Mouse (Mus musculus): ENCODE results near the gene Armc8.

The Armc8 gene

DNA sequence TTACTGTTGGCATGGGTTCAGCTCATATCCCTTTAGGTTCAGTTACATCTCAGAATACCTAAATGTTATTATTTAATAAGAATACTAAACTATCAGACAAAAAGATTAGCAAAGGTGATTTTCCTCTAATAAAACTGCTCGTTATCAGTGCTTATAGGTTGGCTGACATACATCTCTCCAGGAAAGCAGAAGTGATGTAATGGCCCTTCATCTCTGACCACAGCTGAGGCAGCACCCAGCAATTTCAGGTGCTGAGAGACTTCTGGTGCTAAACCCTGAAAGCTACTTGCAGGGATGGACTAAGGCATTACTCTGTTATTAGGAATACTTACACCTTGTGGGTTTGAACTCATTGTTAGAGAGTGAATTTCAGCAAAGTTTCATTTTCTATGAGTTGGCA lies 36.8 kb downstream of the Armc8 start:
- ATAC-seq (ENCODE audit: insufficient number of reproducible peaks, low FRiP score, low TSS enrichment), result no peak

DNA sequence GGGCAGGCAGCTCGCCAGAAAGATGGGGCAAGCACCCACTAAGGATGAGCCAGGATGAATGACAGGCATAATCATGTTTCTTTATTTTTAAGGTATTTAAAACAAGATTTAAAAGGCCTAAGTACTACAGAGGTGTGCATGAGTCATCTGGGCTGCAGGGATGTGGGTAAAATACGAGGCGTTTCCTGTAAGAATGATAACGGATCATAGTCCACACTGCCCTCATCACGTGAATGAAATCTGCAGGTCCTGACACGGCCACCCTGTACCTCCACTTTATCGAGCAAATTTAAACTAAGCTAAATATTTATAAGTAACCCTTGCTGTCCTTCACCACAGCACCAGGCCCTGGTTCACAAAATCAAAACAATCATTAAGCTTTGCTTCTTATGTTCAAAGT lies 62.8 kb downstream of the Armc8 start:
- no peak for ATAC-seq (ENCODE audit: insufficient number of reproducible peaks, low FRiP score, low TSS enrichment)

GRCm38 (mm10) chr9:99499336-99499735 lies 69.4 kb downstream of the Armc8 start:
- ATAC-seq (ENCODE audit: insufficient number of reproducible peaks, low FRiP score, low TSS enrichment), result no peak

GRCm38 (mm10) chr9:99492634-99493200 lies 76.0 kb downstream of the Armc8 start:
- no peak for ATAC-seq (ENCODE audit: insufficient number of reproducible peaks, low FRiP score, low TSS enrichment)

- no peak for ATAC-seq (ENCODE audit: insufficient number of reproducible peaks, low FRiP score, low TSS enrichment)
Measured at GRCm38 (mm10) chr9:99491050-99491449, 77.6 kb downstream of the Armc8 start.

DNA sequence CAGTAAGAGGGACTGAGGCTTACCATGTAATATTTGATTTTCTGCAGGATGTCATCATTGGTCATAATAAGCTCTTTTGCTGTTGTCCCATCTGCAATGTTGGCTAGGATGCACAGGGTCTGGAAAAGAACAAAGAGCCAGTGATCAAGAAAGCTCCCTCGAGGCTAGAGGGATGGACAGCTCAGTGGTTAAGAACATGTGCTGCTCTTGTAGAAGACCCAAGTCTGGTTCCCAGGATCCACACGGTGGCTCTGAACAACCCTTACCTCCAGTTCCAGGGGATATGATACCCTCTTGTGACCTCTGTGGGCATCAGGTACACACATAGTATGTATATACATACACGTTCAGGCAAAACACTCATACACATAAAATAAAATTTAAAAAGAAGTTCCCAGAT lies 80.9 kb downstream of the Armc8 start:
- no peak for ATAC-seq (ENCODE audit: insufficient number of reproducible peaks, low FRiP score, low TSS enrichment)

GRCm38 (mm10) chr9:99487126-99487695 lies 81.5 kb downstream of the Armc8 start:
- ATAC-seq (ENCODE audit: insufficient number of reproducible peaks, low FRiP score, low TSS enrichment), result no peak

DNA sequence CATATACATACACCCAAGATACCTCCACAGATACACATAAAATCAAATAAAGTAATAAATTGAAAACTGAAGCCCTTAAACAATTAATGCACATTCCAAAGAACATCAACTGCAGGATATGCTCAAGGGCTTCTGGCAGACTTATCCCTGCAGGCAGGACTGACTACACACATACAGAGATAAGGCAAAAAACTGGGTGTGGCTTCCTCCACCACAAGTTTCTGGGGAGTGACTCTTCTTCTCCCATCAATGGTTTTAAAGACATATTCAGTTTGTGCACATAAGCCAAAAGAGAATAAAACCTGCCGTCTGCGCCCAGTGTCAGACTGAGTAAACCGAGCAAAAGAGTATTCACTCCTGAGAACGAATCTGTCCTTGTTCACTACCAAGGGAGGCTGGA lies 83.6 kb downstream of the Armc8 start:
- ATAC-seq (ENCODE audit: insufficient number of reproducible peaks, low FRiP score, low TSS enrichment), result no peak

- ATAC-seq (ENCODE audit: insufficient number of reproducible peaks, low FRiP score, low TSS enrichment), result no peak
Measured at GRCm38 (mm10) chr9:99484632-99485031, 84.1 kb downstream of the Armc8 start.

DNA sequence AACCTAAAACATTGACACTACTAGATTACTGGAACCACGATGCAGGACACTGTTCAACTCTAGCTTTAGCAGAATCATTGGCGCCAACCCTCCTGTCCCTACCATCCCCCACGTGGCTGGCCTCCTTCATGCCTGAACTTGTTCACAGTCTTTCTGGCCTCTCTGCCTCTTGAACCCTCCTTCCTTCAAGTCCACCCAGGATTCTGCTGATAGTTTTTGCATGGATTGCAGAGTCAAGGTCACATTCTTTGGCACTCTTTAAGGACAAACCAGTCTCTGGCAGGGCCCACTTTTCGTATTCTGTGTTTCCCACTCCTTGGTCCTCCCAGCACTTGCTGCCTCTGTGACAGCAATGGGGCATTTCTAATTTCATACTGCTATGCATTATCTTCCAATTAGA lies 85.5 kb downstream of the Armc8 start:
- ATAC-seq (ENCODE audit: insufficient number of reproducible peaks, low FRiP score, low TSS enrichment), result no peak

DNA sequence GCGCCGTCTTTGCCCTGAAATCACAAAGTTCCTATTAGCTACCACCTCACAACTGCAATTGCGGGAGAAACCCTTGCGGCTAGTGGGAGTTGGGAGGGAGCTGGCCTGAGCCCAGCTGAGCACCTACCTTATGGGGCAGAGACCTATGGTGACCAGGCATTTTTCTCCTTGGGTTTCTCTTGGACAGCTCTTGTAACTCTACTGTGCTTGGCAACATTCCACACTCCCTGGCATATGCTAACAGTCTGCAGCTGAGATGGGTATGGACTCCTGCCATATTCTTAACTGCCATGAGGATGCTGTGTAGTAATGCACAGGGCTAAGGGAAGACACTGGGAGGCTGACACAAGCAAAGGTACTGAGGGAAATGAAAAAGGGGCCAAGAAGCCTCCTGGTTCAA lies 87.9 kb downstream of the Armc8 start:
- peak; percentile 87 for ATAC-seq (ENCODE audit: insufficient number of reproducible peaks, low FRiP score, low TSS enrichment)

- no peak for ATAC-seq (ENCODE audit: insufficient number of reproducible peaks, low FRiP score, low TSS enrichment)
Measured at GRCm38 (mm10) chr9:99479181-99479711, 89.5 kb downstream of the Armc8 start.

DNA sequence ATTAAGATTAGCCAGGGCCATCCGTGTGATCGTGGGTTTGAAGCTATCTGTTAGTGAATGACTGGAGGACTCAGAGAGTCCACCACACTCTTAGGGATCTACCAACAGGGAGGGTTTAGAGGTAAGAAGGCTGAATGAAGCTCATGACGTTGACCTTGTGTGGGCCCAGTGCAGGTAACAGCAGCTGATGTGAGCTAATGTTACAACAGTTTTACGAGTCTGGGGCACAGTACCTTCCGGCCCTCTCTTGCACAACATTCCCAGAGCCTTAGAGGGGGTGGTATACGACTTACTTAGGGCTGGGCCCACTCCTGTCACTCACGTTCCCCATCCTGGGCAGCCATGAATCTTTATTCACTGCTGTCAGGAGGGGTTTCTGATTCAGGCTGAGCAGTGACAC lies 97.4 kb downstream of the Armc8 start:
- ATAC-seq (ENCODE audit: insufficient number of reproducible peaks, low FRiP score, low TSS enrichment), result no peak

DNA sequence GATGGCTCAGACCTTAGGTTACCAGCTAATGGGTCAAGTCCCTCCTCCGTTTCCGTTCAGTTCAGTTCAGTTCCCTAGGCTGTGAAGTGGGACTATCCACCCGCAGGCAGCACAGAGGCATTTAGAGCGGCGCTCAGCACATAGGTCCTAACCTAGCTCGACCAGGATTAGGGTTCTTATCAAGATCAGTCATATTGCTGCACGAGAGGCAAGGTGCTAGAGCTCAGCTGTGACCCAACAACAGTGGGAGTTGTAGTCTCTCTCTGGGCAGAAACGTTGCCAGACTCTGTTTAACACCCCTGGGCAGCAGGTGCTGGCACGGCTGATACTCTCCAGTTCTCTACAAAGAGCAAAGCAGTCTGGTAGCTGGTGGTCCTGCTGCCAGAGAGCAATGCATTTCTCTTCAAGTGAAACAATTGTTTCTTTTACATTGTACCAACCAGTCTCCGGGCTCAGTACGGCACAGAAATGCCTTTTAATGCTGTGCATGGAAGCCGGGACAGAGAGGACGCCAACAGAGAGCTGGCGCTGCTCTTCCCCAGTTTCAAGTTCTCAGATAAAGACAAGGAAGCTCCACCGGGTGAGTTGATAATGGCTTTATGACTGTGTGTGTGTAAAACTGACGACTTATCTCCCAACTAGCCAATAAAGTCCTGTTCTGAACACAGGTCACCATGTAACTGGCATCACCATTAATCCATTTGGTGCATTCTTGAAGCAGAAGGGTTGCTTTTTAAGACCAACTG lies 98.2 kb downstream of the Armc8 start:
- peak; percentile 63; the same call in 1 of the 2 replicates for ATAC-seq (ENCODE audit: insufficient number of reproducible peaks, low FRiP score, low TSS enrichment)

- ATAC-seq (ENCODE audit: insufficient number of reproducible peaks, low FRiP score, low TSS enrichment), result no peak
Measured at GRCm38 (mm10) chr9:99469681-99470273, 98.9 kb downstream of the Armc8 start.

DNA sequence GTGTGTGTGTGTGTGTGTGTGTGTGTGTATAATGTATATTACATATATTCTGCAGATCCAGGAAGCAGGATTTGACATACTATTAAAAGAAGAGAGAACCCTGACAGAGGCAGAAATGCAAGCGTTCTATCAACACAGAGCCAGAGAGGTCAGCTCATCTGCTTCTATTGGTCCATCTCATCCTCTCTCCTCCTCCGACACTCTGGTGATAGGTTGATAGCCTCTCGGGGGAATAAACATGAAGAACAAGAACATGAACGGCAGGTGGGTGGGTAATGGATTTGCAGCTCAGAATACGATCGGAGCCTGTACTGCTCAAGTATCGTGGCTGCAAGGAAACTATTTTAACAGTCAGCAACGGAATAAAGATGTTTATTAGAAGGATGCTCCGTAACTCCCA lies 100.1 kb downstream of the Armc8 start:
- ATAC-seq (ENCODE audit: insufficient number of reproducible peaks, low FRiP score, low TSS enrichment), result no peak

GRCm38 (mm10) chr9:99464876-99465275 lies 103.8 kb downstream of the Armc8 start:
- ATAC-seq (ENCODE audit: insufficient number of reproducible peaks, low FRiP score, low TSS enrichment), result no peak

GRCm38 (mm10) chr9:99459730-99460129 lies 109.0 kb downstream of the Armc8 start:
- ATAC-seq (ENCODE audit: insufficient number of reproducible peaks, low FRiP score, low TSS enrichment), result no peak

GRCm38 (mm10) chr9:99458529-99459208 lies 110.0 kb downstream of the Armc8 start:
- ATAC-seq (ENCODE audit: insufficient number of reproducible peaks, low FRiP score, low TSS enrichment), result no peak

DNA sequence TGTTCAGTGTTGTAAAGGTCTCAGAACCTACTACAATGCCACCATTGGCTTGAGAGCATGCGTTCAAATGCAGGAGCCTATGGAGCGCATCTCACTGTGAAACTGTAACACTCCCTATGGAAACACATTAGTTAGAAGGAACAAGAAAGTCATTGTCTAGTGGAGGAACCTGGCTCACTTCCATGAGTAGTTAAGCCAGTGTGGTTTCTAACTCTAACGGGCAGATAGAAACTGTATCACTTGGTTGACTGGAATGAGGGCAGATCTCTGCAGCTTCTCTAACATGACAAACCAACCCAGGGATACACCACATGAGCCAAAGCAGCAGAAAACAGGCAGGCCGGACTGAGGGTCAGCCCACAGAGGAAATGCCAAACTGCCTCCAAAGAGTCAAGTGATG lies 114.5 kb downstream of the Armc8 start:
- no peak for ATAC-seq (ENCODE audit: insufficient number of reproducible peaks, low FRiP score, low TSS enrichment)

DNA sequence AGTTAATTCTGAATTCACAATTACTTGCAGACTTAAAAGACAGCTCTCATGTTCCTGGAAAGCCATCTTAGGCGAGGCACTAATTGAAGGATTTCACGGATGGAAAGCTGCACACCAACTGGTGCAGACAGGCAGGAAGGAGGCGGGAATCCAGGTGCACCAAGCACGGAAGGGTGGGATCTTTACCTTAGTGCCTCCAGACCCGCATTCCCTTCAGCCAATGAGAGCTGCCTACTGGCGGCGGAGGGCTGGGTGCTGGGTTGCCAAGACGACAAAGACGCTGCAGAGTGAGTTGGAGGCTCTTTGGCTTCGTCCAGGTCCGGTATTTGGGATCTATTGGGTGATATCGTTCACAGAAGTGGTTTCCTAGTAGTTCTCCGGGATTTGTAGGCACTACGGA lies 117.5 kb downstream of the Armc8 start, which contains the start of gene Nme9:
Gene Nme9 (plus strand): TSS at position 315 of the 400 bp plus-strand sequence.
- no peak for ATAC-seq (ENCODE audit: insufficient number of reproducible peaks, low FRiP score, low TSS enrichment)

Data from cerebellum, adult (tissue).